Mouse (Mus musculus) hindbrain, embryonic 16.5 days (tissue): Measurements from ENCODE around the gene Vwa5b1. TPM values are rescaled to one million over a fixed set of nuclear protein-coding genes. Genes with fewer than 3 reads are reported as not detected.

Experiments
- ATAC-seq: fragments of 200-750 bp; cut with Nextera tagmentation; 2 replicates; pipeline ENCODE4 v1.8.0; 2017; ENCODE audit warnings: moderate TSS enrichment, moderate library complexity
- H3K27ac ChIP-seq: fragments of 300-500 bp; sonication (generic); 2 replicates; pipeline ENCODE4 v1.5.1; 2014; ENCODE audit warnings: low read depth, mild to moderate bottlenecking, control low read depth, low read length, moderate library complexity
- H3K27me3 ChIP-seq: fragments of 300-500 bp; sonication (generic); replicated peaks from 2 replicates; pipeline ENCODE4 v1.6.1; 2014; ENCODE audit warnings: low read length; ENCODE audit not compliant: control insufficient read depth, insufficient read depth
- H3K36me3 ChIP-seq: fragments of 300-500 bp; sonication (generic); 2 replicates; pipeline ENCODE4 v1.6.1; 2014; ENCODE audit warnings: mild to moderate bottlenecking, low read length, moderate library complexity, mixed read lengths; ENCODE audit not compliant: control insufficient read depth, insufficient read depth
- H3K4me1 ChIP-seq: fragments of 300-500 bp; sonication (generic); 2 replicates; pipeline ENCODE4 v1.6.1; 2014; ENCODE audit warnings: low read depth, low read length; ENCODE audit not compliant: control insufficient read depth, insufficient read depth
- H3K4me2 ChIP-seq: fragments of 300-500 bp; sonication (generic); 2 replicates; pipeline ENCODE4 v1.6.1; 2014; ENCODE audit warnings: mild to moderate bottlenecking, low read length, control low read depth, moderate library complexity
- H3K4me3 ChIP-seq: fragments of 300-500 bp; sonication (generic); 2 replicates; pipeline ENCODE4 v1.5.1; 2014; ENCODE audit warnings: mild to moderate bottlenecking, low read length, control low read depth, moderate library complexity
- H3K9ac ChIP-seq: fragments of 300-500 bp; sonication (generic); 2 replicates; pipeline ENCODE4 v1.6.1; 2014; ENCODE audit warnings: low read depth, mild to moderate bottlenecking, control low read depth, low read length, moderate library complexity
- H3K9me3 ChIP-seq: fragments of 300-500 bp; sonication (generic); 2 replicates; pipeline ENCODE4 v1.6.1; 2014; ENCODE audit warnings: mild to moderate bottlenecking, low read length, moderate library complexity; ENCODE audit not compliant: control insufficient read depth
- WGBS: fragments of 180-500 bp; shearing (Covaris S2); extraction: QIAGEN DNeasy Blood & Tissue Kit; methylation state at CpG from one replicate; pipeline ENCODE4 v1.1.7; 2014; 5-methylcytosine and 5-hydroxymethylcytosine counted together
- polyA plus RNA-seq: library from polyadenylated mRNA; unstranded; fragments of >200 nt; fragmentation: Nextera tagmentation; extraction: Ambion mirVana; gene quantifications from 2 replicates; pipeline ENCODE4 v1.2.1, GENCODE M21; 2015

Vwa5b1 gene
- polyA plus RNA-seq, 1 experiment from 2014 or later: 2.8 TPM

- Histone ChIP-seq H3K9ac (no peak overlapping the region), H3K4me2 (peak overlapping the region; percentile 31), H3K27me3 (no peaks in the 10 kb centered on the region), H3K36me3 (no peaks in the 10 kb centered on the region), H3K27ac (peak overlapping the region; percentile 73), H3K4me1 (peaks cover 18% of the 10 kb centered on the region), H3K4me3 (no peak overlapping the region), H3K9me3 (no peaks in the 10 kb centered on the region)
- WGBS: 5% methylated on average over 7 of the region's 7 CpGs
- ATAC-seq: peak; percentile 77
Measured at GRCm38 (mm10) chr4:138597904-138598347, 37.8 kb downstream of the Vwa5b1 start.

- Histone ChIP-seq H3K4me2 (no peak overlapping the region), H3K4me1 (peaks cover 18% of the 10 kb centered on the region), H3K9me3 (no peaks in the 10 kb centered on the region), H3K4me3 (no peak overlapping the region), H3K27ac (peak overlapping the region; percentile 45), H3K9ac (no peak overlapping the region), H3K36me3 (no peaks in the 10 kb centered on the region), H3K27me3 (no peaks in the 10 kb centered on the region)
- 25% methylated on average over 12 of the region's 12 CpGs for WGBS
- ATAC-seq: peak; percentile 41
Measured at GRCm38 (mm10) chr4:138596391-138597130, 39.1 kb downstream of the Vwa5b1 start.

GRCm38 (mm10) chr4:138584946-138585345 lies 50.7 kb downstream of the Vwa5b1 start:
- ATAC-seq: no peak
- Histone ChIP-seq H3K4me3 (no peak overlapping the region), H3K9me3 (peaks cover 3% of the 10 kb centered on the region; the same call in 1 of the 2 replicates), H3K36me3 (no peaks in the 10 kb centered on the region), H3K27ac (no peak overlapping the region), H3K9ac (no peak overlapping the region), H3K27me3 (no peaks in the 10 kb centered on the region), H3K4me2 (no peak overlapping the region), H3K4me1 (no peaks in the 10 kb centered on the region)

GRCm38 (mm10) chr4:138582446-138582845 lies 53.2 kb downstream of the Vwa5b1 start:
- Histone ChIP-seq H3K36me3 (no peaks in the 10 kb centered on the region), H3K4me1 (no peaks in the 10 kb centered on the region), H3K4me2 (no peak overlapping the region), H3K27me3 (no peaks in the 10 kb centered on the region), H3K9ac (no peak overlapping the region), H3K4me3 (no peak overlapping the region), H3K27ac (no peak overlapping the region), H3K9me3 (peaks cover 3% of the 10 kb centered on the region; the same call in 1 of the 2 replicates)
- 71% methylated on average over 4 of the region's 4 CpGs for WGBS
- ATAC-seq: no peak

GRCm38 (mm10) chr4:138578406-138578805 lies 57.3 kb downstream of the Vwa5b1 start:
- H3K9me3 ChIP-seq: no peaks in the 10 kb centered on the region
- no peaks in the 10 kb centered on the region for H3K27me3 ChIP-seq
- H3K4me1 ChIP-seq: 0 out of 2 replicates have a peak, but pooled peaks cover 2% of the 10 kb centered on the region
- H3K27ac ChIP-seq: no peak overlapping the region
- H3K4me2 ChIP-seq: no peak overlapping the region
- H3K36me3 ChIP-seq: no peaks in the 10 kb centered on the region
- no peak for ATAC-seq
- 79% methylated on average over 19 of the region's 19 CpGs for WGBS
- no peak overlapping the region for H3K4me3 ChIP-seq
- no peak overlapping the region for H3K9ac ChIP-seq

GRCm38 (mm10) chr4:138576661-138577060 lies 59.0 kb downstream of the Vwa5b1 start:
- Histone ChIP-seq H3K9me3 (no peaks in the 10 kb centered on the region), H3K27me3 (no peaks in the 10 kb centered on the region), H3K4me1 (0 out of 2 replicates have a peak, but pooled peaks cover 2% of the 10 kb centered on the region), H3K27ac (no peak overlapping the region), H3K4me2 (no peak overlapping the region), H3K4me3 (no peak overlapping the region), H3K36me3 (no peaks in the 10 kb centered on the region), H3K9ac (no peak overlapping the region)
- 79% methylated on average over 3 of the region's 4 CpGs for WGBS
- no peak for ATAC-seq

GRCm38 (mm10) chr4:138574800-138575606 lies 60.7 kb downstream of the Vwa5b1 start:
- H3K4me3 ChIP-seq: no peak overlapping the region
- ATAC-seq: peak; percentile 69
- H3K36me3 ChIP-seq: no peaks in the 10 kb centered on the region
- H3K4me1 ChIP-seq: 0 out of 2 replicates have a peak, but pooled peaks cover 2% of the 10 kb centered on the region
- H3K9ac ChIP-seq: no peak overlapping the region
- 58% methylated on average over 13 of the region's 13 CpGs for WGBS
- H3K27me3 ChIP-seq: no peaks in the 10 kb centered on the region
- no peaks in the 10 kb centered on the region for H3K9me3 ChIP-seq
- H3K4me2 ChIP-seq: no peak overlapping the region
- H3K27ac ChIP-seq: peak overlapping the region; percentile 49; the same call in 1 of the 2 replicates

- Histone ChIP-seq H3K27ac (no peak overlapping the region), H3K4me1 (peaks cover 8% of the 10 kb centered on the region), H3K4me3 (no peak overlapping the region), H3K27me3 (no peaks in the 10 kb centered on the region), H3K4me2 (no peak overlapping the region), H3K9me3 (no peaks in the 10 kb centered on the region), H3K36me3 (no peaks in the 10 kb centered on the region), H3K9ac (no peak overlapping the region)
- ATAC-seq: no peak
- whole genome bisulfite sequencing: 76% methylated on average over 11 of the region's 11 CpGs
Measured at GRCm38 (mm10) chr4:138569928-138570327, 65.8 kb downstream of the Vwa5b1 start.

GRCm38 (mm10) chr4:138568275-138568674 lies 67.4 kb downstream of the Vwa5b1 start:
- peak; percentile 54 for ATAC-seq
- no peaks in the 10 kb centered on the region for H3K27me3 ChIP-seq
- H3K4me1 ChIP-seq: peaks cover 6% of the 10 kb centered on the region
- H3K36me3 ChIP-seq: no peaks in the 10 kb centered on the region
- no peak overlapping the region for H3K27ac ChIP-seq
- no peaks in the 10 kb centered on the region for H3K9me3 ChIP-seq
- H3K4me2 ChIP-seq: no peak overlapping the region
- H3K9ac ChIP-seq: no peak overlapping the region
- no peak overlapping the region for H3K4me3 ChIP-seq
- WGBS: 50% methylated on average over 2 of the region's 2 CpGs
